Mouse (Mus musculus): ENCODE measurements around the gene Wwp2.

DNA sequence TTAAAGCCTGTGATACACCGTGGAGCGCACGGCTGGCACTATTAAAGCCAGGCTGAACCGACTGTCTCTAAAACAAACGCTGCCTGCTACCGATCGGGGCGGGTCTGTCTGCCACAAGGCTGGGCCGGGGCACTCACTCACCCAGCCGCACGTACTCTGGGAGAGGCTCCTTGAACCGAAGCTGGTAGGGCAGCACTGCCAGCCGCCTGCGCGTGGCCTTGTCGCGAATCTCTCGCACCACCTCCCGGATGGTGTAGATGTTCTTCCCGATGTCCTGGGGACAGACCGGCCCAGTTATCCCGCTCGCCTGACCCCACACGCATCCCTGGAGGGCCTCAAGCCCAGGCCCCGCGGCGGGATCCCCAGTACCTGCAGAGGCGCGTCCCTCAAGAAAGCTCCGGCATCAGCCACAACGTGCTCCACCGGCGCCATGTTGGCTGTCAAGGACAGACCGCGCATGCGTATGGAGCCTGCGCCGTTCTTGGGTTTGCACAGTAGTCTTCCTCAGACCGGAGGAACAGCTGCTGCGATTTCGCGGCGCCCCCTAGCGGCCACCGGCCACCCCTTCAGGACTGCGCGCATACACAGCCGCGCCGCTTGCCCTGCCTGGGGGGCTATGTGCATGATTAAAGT, 11.5 kb upstream of the Wwp2 start, which contains the start of gene Nob1:
- TF ChIP-seq NELFE (IDR thresholded peaks at IDR 0.05; ENCODE audit: low read depth, low read length) (peak; percentile 99), POLR2A (IDR thresholded peaks at IDR 0.05; ENCODE audit: control insufficient read depth in 1 of 2, insufficient read depth in 1 of 2, low read depth in 1 of 2, low read length in 2 of 2, poor library complexity in 1 of 2) (peak; percentile 88 to 96), CTCF (IDR thresholded peaks at IDR 0.05 in 2 of 3, conservative IDR thresholded peaks at IDR 0.05 in 1 of 3; ENCODE audit: control insufficient read depth in 1 of 3, insufficient read depth in 1 of 3, low read depth in 2 of 3, low read length in 3 of 3, poor library complexity in 1 of 3, severe bottlenecking in 1 of 3) (peak; percentile 84 to 99 (median 97)), EP300 (IDR thresholded peaks at IDR 0.05; ENCODE audit: low read depth in 1 of 2, low read length in 2 of 2) (no peak), USF1 (IDR thresholded peaks at IDR 0.05; ENCODE audit: low read depth, low read length) (no peak), CHD2 (IDR thresholded peaks at IDR 0.05; ENCODE audit: low read length) (no peak), ZMIZ1 (IDR thresholded peaks at IDR 0.05; ENCODE audit: low read depth, low read length) (peak; percentile 92), BHLHE40 (IDR thresholded peaks at IDR 0.05; ENCODE audit: borderline replicate concordance, low read depth, low read length) (no peak), UBTF (IDR thresholded peaks at IDR 0.05; ENCODE audit: borderline replicate concordance, insufficient read depth, low read depth, low read length) (no peak), MEF2A (IDR thresholded peaks at IDR 0.05; ENCODE audit: extremely low read depth, insufficient replicate concordance, low read depth, low read length, poor library complexity, severe bottlenecking) (no peak), GABPA (IDR thresholded peaks at IDR 0.05; ENCODE audit: low read depth, low read length) (no peak), ETS1 (IDR thresholded peaks at IDR 0.05; ENCODE audit: low read depth, low read length) (peak; percentile 50; the same call in 1 of the 2 replicates), E2F4 (IDR thresholded peaks at IDR 0.05; ENCODE audit: borderline replicate concordance, low read depth, low read length) (no peak)

Measured in MEL (cell line).